Mouse (Mus musculus): ENCODE data around the gene Thoc7.

Gene Thoc7

GRCm38 (mm10) chr14:13933290-13934051 lies 28.2 kb downstream of the Thoc7 start:
- DNase-seq (ENCODE audit: low spot score) = no peak

DNA sequence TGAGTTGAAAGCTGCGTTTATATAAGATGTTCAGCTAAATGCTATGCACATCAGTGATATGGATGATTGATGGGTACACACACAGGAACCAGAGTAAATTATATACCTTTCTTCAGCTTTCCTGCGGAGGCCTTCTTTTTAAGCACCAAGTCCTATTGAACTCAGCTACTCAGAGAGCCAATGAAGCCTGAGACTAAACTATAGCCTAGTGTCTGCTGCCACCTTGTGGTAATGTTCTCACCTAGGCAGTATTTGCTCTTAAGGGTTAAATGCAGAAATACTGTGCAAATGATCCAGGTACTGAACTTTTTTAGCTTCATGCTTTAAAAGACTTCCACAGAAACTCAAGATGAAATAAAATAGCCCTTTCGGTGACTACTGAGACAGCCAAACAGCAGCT lies 44.0 kb downstream of the Thoc7 start:
- peak; percentile 92 for DNase-seq (ENCODE audit: low spot score)

DNA sequence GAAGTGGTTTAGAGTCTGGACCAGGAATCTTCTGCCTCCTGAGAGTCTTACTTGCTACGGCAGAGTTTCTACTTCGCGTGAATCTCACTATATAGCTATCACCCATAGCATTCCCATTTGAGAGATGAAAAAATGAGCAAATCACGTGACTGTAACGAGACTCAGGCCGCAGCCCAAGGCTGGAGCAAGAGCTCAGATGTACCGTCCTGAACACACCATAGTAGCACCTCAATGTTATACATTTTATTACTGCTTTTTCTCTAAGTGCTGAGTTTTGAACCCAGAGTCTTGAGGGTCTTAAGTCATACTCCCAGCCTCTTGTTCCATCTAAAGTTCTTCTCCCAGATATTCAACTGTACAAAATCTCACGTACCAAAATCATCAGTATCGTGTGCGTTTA lies 44.4 kb downstream of the Thoc7 start:
- DNase-seq (ENCODE audit: low spot score) = no peak

DNA sequence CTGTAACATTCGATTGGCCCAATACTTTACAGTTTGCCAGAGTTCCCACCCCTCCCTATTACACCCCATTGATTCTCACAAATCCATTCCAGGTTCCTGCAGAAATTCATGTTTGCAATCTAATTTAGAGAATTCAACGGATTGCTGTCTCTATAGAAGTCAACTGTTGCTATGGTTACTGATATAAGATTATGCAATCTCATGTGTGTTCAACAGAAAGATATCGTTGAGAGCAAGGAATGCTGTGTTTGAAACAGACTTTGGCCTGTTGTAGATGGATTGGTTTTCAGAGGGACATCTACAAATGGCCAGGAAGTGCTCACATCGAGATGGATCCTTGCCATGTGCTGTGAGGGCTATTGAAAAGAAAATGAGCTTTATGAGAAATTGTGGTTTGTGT lies 46.4 kb downstream of the Thoc7 start:
- no peak for DNase-seq (ENCODE audit: low spot score)

DNA sequence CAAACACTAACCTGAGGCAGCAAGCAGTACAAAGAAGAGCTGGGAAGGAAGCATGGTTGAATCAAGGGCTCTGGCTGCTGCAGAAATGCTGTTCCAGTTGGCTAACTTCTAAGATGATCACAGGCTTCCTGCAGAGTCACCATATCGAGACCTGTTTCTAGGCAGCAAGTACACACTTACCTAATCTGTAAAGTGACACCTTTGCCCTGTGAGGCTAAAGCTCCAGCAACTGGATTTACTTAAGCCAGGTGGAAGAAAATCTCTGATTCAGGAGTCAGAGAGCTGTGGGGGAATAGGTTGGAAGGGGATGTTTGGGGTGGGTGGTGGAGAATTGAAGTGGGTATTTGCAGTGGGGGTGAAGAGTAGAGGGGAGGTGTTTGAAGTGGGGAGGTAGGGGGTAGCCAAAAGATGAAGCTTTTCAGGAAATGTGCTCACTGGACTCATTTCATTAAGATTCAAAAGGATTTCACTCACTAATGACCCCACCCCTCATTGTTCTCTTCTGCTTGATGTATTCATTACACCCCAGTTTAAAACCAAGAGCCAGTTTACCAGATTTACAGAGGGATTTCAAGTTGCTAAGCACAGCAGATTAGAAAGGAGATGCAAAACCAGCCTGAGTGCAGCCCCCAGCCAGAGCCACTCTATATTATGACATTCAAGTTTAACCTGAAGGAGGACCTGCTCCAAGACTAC lies 47.1 kb downstream of the Thoc7 start, which contains the start of gene Gm281:
Gm281 (minus strand) TSS at position 92 of the 696 bp plus-strand sequence.
- no peak for DNase-seq (ENCODE audit: low spot score)

- DNase-seq (ENCODE audit: low spot score) = peak; percentile 27
These were observed 51.5 kb downstream of the Thoc7 start for GRCm38 (mm10) chr14:13910148-13910547.

- DNase-seq (ENCODE audit: low spot score) = no peak
These were observed 54.5 kb downstream of the Thoc7 start for GRCm38 (mm10) chr14:13907145-13907544.

GRCm38 (mm10) chr14:13906461-13906860 lies 55.2 kb downstream of the Thoc7 start:
- no peak for DNase-seq (ENCODE audit: low spot score)

DNA sequence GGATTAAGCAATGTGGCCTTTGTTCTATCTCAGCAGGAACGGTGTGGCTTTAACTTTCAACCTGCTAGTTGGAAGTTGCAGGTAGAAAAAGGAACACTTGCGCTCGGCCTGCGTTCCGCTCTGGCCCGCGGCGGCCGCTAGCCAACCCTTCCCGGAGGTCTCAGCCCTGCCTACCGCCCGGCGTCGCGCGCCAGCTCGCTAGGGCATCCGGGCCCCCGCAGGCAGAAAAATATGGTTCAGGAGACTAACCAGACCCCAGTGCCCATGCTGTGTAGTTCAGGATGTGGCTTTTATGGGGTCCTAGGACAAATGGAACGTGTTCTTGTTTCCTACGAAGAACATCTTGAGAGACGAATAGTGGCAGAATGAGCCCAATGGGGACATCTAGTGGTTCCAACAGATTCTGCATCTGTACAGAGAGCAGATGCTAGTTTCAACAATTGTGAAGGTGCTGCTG lies 60.0 kb downstream of the Thoc7 start:
- DNase-seq (ENCODE audit: low spot score) = peak; percentile 89
